Mouse (Mus musculus) erythroblast, embryonic 14.5 days (primary cell): ENCODE results near the gene Syne3. TPM values are rescaled to one million over a fixed set of nuclear protein-coding genes. Genes with fewer than 3 reads are reported as not detected.

Source experiments
- H3K27me3 ChIP-seq: 2 replicates; pipeline ENCODE4 v1.6.1; 2012; ENCODE audit warnings: inconsistent platforms; ENCODE audit not compliant: control insufficient read depth
- H3K36me3 ChIP-seq: 2 replicates; pipeline ENCODE4 v1.6.1; 2012; ENCODE audit warnings: mild to moderate bottlenecking, inconsistent platforms; ENCODE audit not compliant: control insufficient read depth
- H3K4me1 ChIP-seq: 2 replicates; pipeline ENCODE4 v1.6.1; 2012; ENCODE audit warnings: inconsistent platforms; ENCODE audit not compliant: control insufficient read depth
- H3K4me3 ChIP-seq: replicated peaks from 2 replicates; pipeline ENCODE3; 2012; ENCODE audit warnings: moderate library complexity, mild to moderate bottlenecking, inconsistent platforms
- H3K9me3 ChIP-seq: 2 replicates; pipeline ENCODE4 v1.6.1; 2012; ENCODE audit warnings: low read length, inconsistent platforms, mixed read lengths; ENCODE audit not compliant: control insufficient read depth
- GATA1 ChIP-seq: IDR thresholded peaks from 2 replicates; pipeline ENCODE4 v1.6.1; 2012; ENCODE audit warnings: low read length, inconsistent platforms, mixed read lengths
- TAL1 ChIP-seq: IDR thresholded peaks from 3 replicates; pipeline ENCODE4 v1.6.1; 2012; ENCODE audit warnings: low read length, inconsistent platforms, mixed read lengths
- polyA plus RNA-seq: library from polyadenylated mRNA; stranded (reverse); fragments of >175 nt; gene quantifications from 2 replicates; pipeline ENCODE4 v1.2.3, GENCODE M21; 2012

Syne3 gene
- polyA plus RNA-seq, 1 experiment: 1.2 TPM

DNA sequence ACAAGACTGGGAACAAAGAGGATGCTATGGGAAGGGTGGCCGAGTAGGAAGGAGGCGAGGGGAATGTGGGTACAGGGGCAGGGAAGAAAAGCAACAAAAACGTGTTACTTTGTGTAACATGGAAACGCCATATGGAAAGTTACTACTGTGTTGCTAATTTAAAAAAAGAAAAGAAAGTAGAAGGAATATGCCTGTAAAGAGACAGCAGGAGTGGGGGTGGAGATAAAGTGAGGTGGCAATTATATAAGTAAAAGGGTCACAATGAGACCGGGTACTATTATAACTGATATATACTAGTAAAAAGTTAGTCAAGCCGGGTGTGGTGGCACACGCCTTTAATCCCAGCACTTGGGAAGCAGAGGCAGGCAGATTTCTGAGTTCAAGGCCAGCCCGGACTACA is 92.8 kb downstream of the Syne3 start:
- Histone ChIP-seq H3K4me1 (no peaks in the 10 kb centered on the region), H3K4me3 (no peak overlapping the region), H3K9me3 (peaks cover 3% of the 10 kb centered on the region), H3K27me3 (no peaks in the 10 kb centered on the region), H3K36me3 (no peaks in the 10 kb centered on the region)
- TF ChIP-seq GATA1 (no peak), TAL1 (no peak)

- no peaks in the 10 kb centered on the region for H3K4me1 ChIP-seq
- H3K9me3 ChIP-seq: peaks cover 3% of the 10 kb centered on the region
- H3K36me3 ChIP-seq: no peaks in the 10 kb centered on the region
- no peaks in the 10 kb centered on the region for H3K27me3 ChIP-seq
- TF ChIP-seq TAL1 (no peak), GATA1 (no peak)
- no peak overlapping the region for H3K4me3 ChIP-seq
Observed at GRCm38 (mm10) chr12:104915681-104916080, 93.9 kb downstream of the Syne3 start.

DNA sequence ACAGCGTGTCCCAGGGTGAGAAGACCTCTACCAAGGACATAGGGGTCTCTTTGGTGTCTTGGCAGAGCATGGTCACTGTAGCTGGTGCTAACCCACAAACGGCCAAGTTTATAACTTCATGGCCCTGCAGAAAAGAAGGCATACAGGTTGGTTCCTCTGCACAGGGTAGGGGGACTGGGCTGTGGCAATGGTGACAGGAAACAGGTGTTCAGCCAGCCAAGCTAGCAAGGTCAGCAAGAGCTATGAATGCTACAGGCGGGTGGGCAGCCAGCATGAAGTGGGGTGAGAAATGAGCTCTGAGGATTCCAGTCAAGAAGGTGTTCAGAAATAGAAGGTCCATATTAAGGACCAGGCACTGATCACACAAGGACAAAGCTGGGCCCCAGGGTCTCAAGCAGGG is 96.6 kb downstream of the Syne3 start:
- Histone ChIP-seq H3K4me3 (no peak overlapping the region), H3K27me3 (no peaks in the 10 kb centered on the region), H3K4me1 (no peaks in the 10 kb centered on the region), H3K36me3 (no peaks in the 10 kb centered on the region), H3K9me3 (peaks cover 3% of the 10 kb centered on the region)
- TF ChIP-seq GATA1 (no peak), TAL1 (no peak)

- H3K36me3 ChIP-seq: no peaks in the 10 kb centered on the region
- H3K9me3 ChIP-seq: peaks cover 3% of the 10 kb centered on the region
- H3K4me1 ChIP-seq: no peaks in the 10 kb centered on the region
- H3K4me3 ChIP-seq: no peak overlapping the region
- TF ChIP-seq GATA1 (no peak), TAL1 (no peak)
- no peaks in the 10 kb centered on the region for H3K27me3 ChIP-seq
Observed at GRCm38 (mm10) chr12:104912281-104912933, 97.2 kb downstream of the Syne3 start.

GRCm38 (mm10) chr12:104909750-104910149 is 99.9 kb downstream of the Syne3 start:
- TF ChIP-seq TAL1: no peak
- no peak for TF ChIP-seq GATA1
- no peaks in the 10 kb centered on the region for H3K36me3 ChIP-seq

GRCm38 (mm10) chr12:104908986-104909385 is 100.6 kb downstream of the Syne3 start:
- H3K9me3 ChIP-seq: peaks cover 3% of the 10 kb centered on the region
- no peak overlapping the region for H3K4me3 ChIP-seq
- no peaks in the 10 kb centered on the region for H3K27me3 ChIP-seq
- TF ChIP-seq GATA1 (no peak), TAL1 (no peak)
- H3K36me3 ChIP-seq: no peaks in the 10 kb centered on the region
- H3K4me1 ChIP-seq: no peaks in the 10 kb centered on the region

More at GRCm38 (mm10) chr12:104909750-104910149, 99.9 kb downstream of the Syne3 start:
- no peak overlapping the region for H3K4me3 ChIP-seq
- H3K9me3 ChIP-seq: peaks cover 4% of the 10 kb centered on the region
- no peaks in the 10 kb centered on the region for H3K4me1 ChIP-seq
- H3K27me3 ChIP-seq: no peaks in the 10 kb centered on the region

DNA sequence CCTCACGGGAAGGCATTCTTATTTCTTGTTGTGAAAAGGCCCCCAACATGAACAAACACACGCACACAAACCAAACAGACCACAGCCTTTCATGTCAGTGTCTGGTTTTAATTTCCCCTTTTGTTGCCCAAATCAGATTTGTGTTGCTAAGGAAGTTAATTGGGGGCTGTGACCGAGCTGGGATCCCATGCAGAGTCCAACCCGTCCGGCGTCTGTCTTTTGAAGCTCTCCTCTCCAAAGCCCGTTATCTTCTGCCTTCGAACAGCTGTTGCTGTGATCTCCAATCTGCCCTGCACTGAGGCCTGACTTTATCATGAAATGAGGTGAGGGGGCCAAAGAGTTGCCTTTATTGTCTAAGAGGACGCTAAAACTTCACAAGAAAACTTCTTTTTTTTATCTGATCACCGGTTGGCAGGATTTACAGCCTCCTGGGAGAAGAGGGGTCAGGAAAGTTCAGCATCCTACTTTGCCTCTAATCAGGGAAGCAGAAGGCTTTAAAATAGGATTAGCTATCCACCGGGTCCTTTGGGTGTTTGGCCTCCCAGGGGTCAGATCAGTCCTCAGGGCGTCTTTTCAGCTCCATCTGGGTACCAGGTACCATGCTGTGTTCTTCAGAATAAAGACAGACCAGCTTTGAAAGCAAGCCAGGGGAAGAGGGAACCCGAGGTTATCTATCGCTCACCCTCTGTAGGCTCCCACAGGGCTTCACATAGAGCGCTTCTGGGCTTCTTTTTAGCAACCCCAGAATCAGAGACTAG is 101.4 kb downstream of the Syne3 start:
- H3K4me1 ChIP-seq: no peaks in the 10 kb centered on the region
- peaks cover 3% of the 10 kb centered on the region for H3K9me3 ChIP-seq
- H3K4me3 ChIP-seq: no peak overlapping the region
- H3K27me3 ChIP-seq: no peaks in the 10 kb centered on the region
- TF ChIP-seq TAL1 (no peak), GATA1 (no peak)
- no peaks in the 10 kb centered on the region for H3K36me3 ChIP-seq

GRCm38 (mm10) chr12:104907133-104907532 is 102.5 kb downstream of the Syne3 start:
- no peak for TF ChIP-seq TAL1
- TF ChIP-seq GATA1: no peak
- H3K9me3 ChIP-seq: peaks cover 3% of the 10 kb centered on the region
- no peaks in the 10 kb centered on the region for H3K27me3 ChIP-seq
- no peak overlapping the region for H3K4me3 ChIP-seq
- peaks cover 6% of the 10 kb centered on the region for H3K4me1 ChIP-seq
- no peaks in the 10 kb centered on the region for H3K36me3 ChIP-seq

DNA sequence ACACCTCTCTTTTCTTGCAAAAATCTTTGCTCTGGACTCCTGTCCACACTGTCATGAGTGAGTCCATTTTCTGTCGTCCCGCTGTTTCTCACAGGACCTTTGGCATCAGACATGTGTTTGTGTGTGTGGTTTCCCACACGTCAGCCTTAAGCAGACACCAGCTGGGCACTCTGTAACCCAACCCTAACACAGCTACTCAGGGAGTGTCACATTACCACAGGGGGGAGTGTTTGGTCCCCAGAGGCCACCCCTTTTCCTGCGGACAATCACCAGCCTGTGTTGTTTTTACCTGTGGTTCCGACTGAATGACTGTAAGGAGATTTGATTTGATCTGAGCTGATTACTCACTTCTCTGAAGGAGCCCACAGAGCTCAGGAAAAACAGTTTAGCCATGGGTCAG is 105.5 kb downstream of the Syne3 start:
- Histone ChIP-seq H3K4me1 (peaks cover 6% of the 10 kb centered on the region), H3K27me3 (no peaks in the 10 kb centered on the region), H3K36me3 (no peaks in the 10 kb centered on the region), H3K9me3 (peaks cover 3% of the 10 kb centered on the region), H3K4me3 (no peak overlapping the region)
- TF ChIP-seq GATA1 (no peak), TAL1 (no peak)
